Mouse (Mus musculus): ENCODE measurements around the gene Dach1. TPM values are rescaled to one million over a fixed set of nuclear protein-coding genes. Genes with fewer than 3 reads are reported as not detected.

Dach1 gene
- 8.5 and 11.4 TPM in 2 replicates for polyA plus RNA-seq (2016; fragmentation: Nextera tagmentation; extraction: Ambion mirVana)

- Histone ChIP-seq H3K4me3 (peak within 1 kb of the TSS; percentile 94), H3K27ac (peak within 1 kb of the TSS; percentile 95), H3K9me3 (replicated peaks) (no peaks in the 10 kb centered on the region), H3K4me1 (peaks cover 40% of the 10 kb centered on the region), H3K36me3 (no peaks in the 10 kb centered on the region), H3K27me3 (ENCODE audit: low read depth, poor library complexity, severe bottlenecking) (no peaks in the 10 kb centered on the region)
- WGBS = 0% methylated on average over 30 of the region's 32 CpGs
- DNase-seq (ENCODE audit: low spot score) = peak; percentile 79
Observed at GRCm38 (mm10) chr14:98169421-98170076, at the start of gene Dach1. Dach1 (minus strand) TSS chr14:98169765.

- Histone ChIP-seq H3K4me3 (no peak overlapping the region), H3K9me3 (replicated peaks) (no peaks in the 10 kb centered on the region), H3K27ac (no peak overlapping the region), H3K27me3 (ENCODE audit: low read depth, poor library complexity, severe bottlenecking) (no peaks in the 10 kb centered on the region), H3K36me3 (no peaks in the 10 kb centered on the region), H3K4me1 (no peaks in the 10 kb centered on the region)
- DNase-seq (ENCODE audit: low spot score) = no peak
- 89% methylated on average over 3 of the region's 3 CpGs for WGBS
Observed at GRCm38 (mm10) chr14:98200089-98200488, 30.5 kb upstream of the Dach1 start.

- 0% methylated on average over 1 of the region's 1 CpGs for WGBS
- DNase-seq (ENCODE audit: low spot score) = no peak
- peaks cover 10% of the 10 kb centered on the region; the same call in 1 of the 2 replicates for H3K4me1 ChIP-seq
Observed at GRCm38 (mm10) chr14:98181545-98181944, 12.0 kb upstream of the Dach1 start.

GRCm38 (mm10) chr14:98173831-98174230 is 4.3 kb upstream of the Dach1 start:
- WGBS = 13% methylated on average over 2 of the region's 2 CpGs
- Histone ChIP-seq H3K36me3 (no peaks in the 10 kb centered on the region), H3K27me3 (ENCODE audit: low read depth, poor library complexity, severe bottlenecking) (no peaks in the 10 kb centered on the region), H3K4me3 (no peak overlapping the region), H3K9me3 (replicated peaks) (no peaks in the 10 kb centered on the region), H3K4me1 (peaks cover 40% of the 10 kb centered on the region), H3K27ac (no peak overlapping the region)
- no peak for DNase-seq (ENCODE audit: low spot score)

More at GRCm38 (mm10) chr14:98181545-98181944, 12.0 kb upstream of the Dach1 start:
- no peak overlapping the region for H3K27ac ChIP-seq
- no peak overlapping the region for H3K4me3 ChIP-seq
- no peaks in the 10 kb centered on the region for H3K36me3 ChIP-seq
- no peaks in the 10 kb centered on the region for H3K9me3 ChIP-seq (replicated peaks)
- no peaks in the 10 kb centered on the region for H3K27me3 ChIP-seq (ENCODE audit: low read depth, poor library complexity, severe bottlenecking)

- H3K9me3 ChIP-seq (replicated peaks) = no peaks in the 10 kb centered on the region
- no peaks in the 10 kb centered on the region for H3K27me3 ChIP-seq (ENCODE audit: low read depth, poor library complexity, severe bottlenecking)
- no peak overlapping the region; the same call in 1 of the 2 replicates for H3K4me3 ChIP-seq
- H3K4me1 ChIP-seq = peaks cover 40% of the 10 kb centered on the region
- 8% methylated on average over 5 of the region's 5 CpGs for WGBS
- no peak for DNase-seq (ENCODE audit: low spot score)
- no peaks in the 10 kb centered on the region for H3K36me3 ChIP-seq
- no peak overlapping the region for H3K27ac ChIP-seq
Observed at GRCm38 (mm10) chr14:98172394-98172905, 2.9 kb upstream of the Dach1 start.

- no peak overlapping the region for H3K27ac ChIP-seq
- H3K36me3 ChIP-seq = no peaks in the 10 kb centered on the region
- H3K9me3 ChIP-seq (replicated peaks) = no peaks in the 10 kb centered on the region
- H3K4me1 ChIP-seq = peaks cover 45% of the 10 kb centered on the region
- DNase-seq (ENCODE audit: low spot score) = no peak
- H3K27me3 ChIP-seq (ENCODE audit: low read depth, poor library complexity, severe bottlenecking) = no peaks in the 10 kb centered on the region
- 7% methylated on average over 5 of the region's 5 CpGs for WGBS
- H3K4me3 ChIP-seq = no peak overlapping the region
Observed at GRCm38 (mm10) chr14:98171861-98172260, 2.3 kb upstream of the Dach1 start.

GRCm38 (mm10) chr14:98168908-98169401 is 610 bp downstream of the Dach1 start:
- peak; percentile 75 for DNase-seq (ENCODE audit: low spot score)
- Histone ChIP-seq H3K36me3 (no peaks in the 10 kb centered on the region), H3K9me3 (replicated peaks) (no peaks in the 10 kb centered on the region), H3K4me1 (peaks cover 34% of the 10 kb centered on the region), H3K27ac (peak overlapping the region; percentile 95), H3K27me3 (ENCODE audit: low read depth, poor library complexity, severe bottlenecking) (no peaks in the 10 kb centered on the region), H3K4me3 (peak overlapping the region; percentile 94)
- under 1% methylated on average over 45 of the region's 45 CpGs for WGBS

- peak; percentile 75 for DNase-seq (ENCODE audit: low spot score)
- no peaks in the 10 kb centered on the region for H3K9me3 ChIP-seq (replicated peaks)
- peak overlapping the region; percentile 94 for H3K4me3 ChIP-seq
- H3K27me3 ChIP-seq (ENCODE audit: low read depth, poor library complexity, severe bottlenecking) = no peaks in the 10 kb centered on the region
- H3K27ac ChIP-seq = peak overlapping the region; percentile 95
- peaks cover 28% of the 10 kb centered on the region for H3K4me1 ChIP-seq
- WGBS = 0% methylated on average over 38 of the region's 48 CpGs
- H3K36me3 ChIP-seq = no peaks in the 10 kb centered on the region
Observed at GRCm38 (mm10) chr14:98168039-98168907, 1.3 kb downstream of the Dach1 start.

GRCm38 (mm10) chr14:98167186-98168038 is 2.2 kb downstream of the Dach1 start:
- WGBS = under 1% methylated on average over 33 of the region's 33 CpGs

GRCm38 (mm10) chr14:98166318-98166976 is 3.1 kb downstream of the Dach1 start:
- WGBS = 70% methylated on average over 10 of the region's 10 CpGs

More at GRCm38 (mm10) chr14:98167186-98168038, 2.2 kb downstream of the Dach1 start:
- no peaks in the 10 kb centered on the region for H3K36me3 ChIP-seq
- peak overlapping the region; percentile 94 for H3K4me3 ChIP-seq
- DNase-seq (ENCODE audit: low spot score) = peak; percentile 76
- H3K27ac ChIP-seq = peak overlapping the region; percentile 95
- no peaks in the 10 kb centered on the region for H3K27me3 ChIP-seq (ENCODE audit: low read depth, poor library complexity, severe bottlenecking)
- no peaks in the 10 kb centered on the region for H3K9me3 ChIP-seq (replicated peaks)
- peaks cover 25% of the 10 kb centered on the region for H3K4me1 ChIP-seq

GRCm38 (mm10) chr14:98156753-98157152 is 12.8 kb downstream of the Dach1 start:
- Histone ChIP-seq H3K36me3 (no peaks in the 10 kb centered on the region), H3K4me1 (no peaks in the 10 kb centered on the region), H3K4me3 (no peak overlapping the region), H3K9me3 (replicated peaks) (no peaks in the 10 kb centered on the region), H3K27me3 (ENCODE audit: low read depth, poor library complexity, severe bottlenecking) (no peaks in the 10 kb centered on the region), H3K27ac (no peak overlapping the region)
- WGBS = 66% methylated on average over 7 of the region's 7 CpGs
- no peak for DNase-seq (ENCODE audit: low spot score)

More at GRCm38 (mm10) chr14:98166318-98166976, 3.1 kb downstream of the Dach1 start:
- H3K27me3 ChIP-seq (ENCODE audit: low read depth, poor library complexity, severe bottlenecking) = no peaks in the 10 kb centered on the region
- H3K4me3 ChIP-seq = peak overlapping the region; percentile 94
- H3K36me3 ChIP-seq = no peaks in the 10 kb centered on the region
- no peak overlapping the region for H3K27ac ChIP-seq
- DNase-seq (ENCODE audit: low spot score) = no peak
- H3K9me3 ChIP-seq (replicated peaks) = no peaks in the 10 kb centered on the region
- peaks cover 16% of the 10 kb centered on the region for H3K4me1 ChIP-seq

Measured in limb, embryonic 10.5 days (tissue).